Mouse (Mus musculus) cerebellum, adult 2 months (tissue): ENCODE results near the gene Defb25.

Experiments
- CTCF ChIP-seq: fragments of 200-500 bp; IDR thresholded peaks from 2 replicates; pipeline ENCODE4 v1.5.1; 2011; ENCODE audit warnings: low read depth, mild to moderate bottlenecking, control low read depth, low read length, moderate library complexity, borderline replicate concordance; ENCODE audit not compliant: insufficient read depth
- POLR2A ChIP-seq: fragments of 200-500 bp; IDR thresholded peaks from 2 replicates; pipeline ENCODE4 v1.6.1; 2011; ENCODE audit warnings: low read length, control low read depth, borderline replicate concordance; ENCODE audit not compliant: insufficient read depth

- TF ChIP-seq CTCF (peak; percentile 24; the same call in 1 of the 2 replicates), POLR2A (no peak)
Observed at GRCm38 (mm10) chr2:152601275-152601960, 21.4 kb downstream of the Defb25 start.
